Mouse (Mus musculus) right cerebral cortex, adult 18-20 months (tissue): ENCODE measurements around the gene Mrpl2.
A peak's percentile ranks its signal among the peaks of the same experiment; 100 is the strongest.

Experiments
- DNase-seq: peaks from one replicate; pipeline ENCODE4 v3.0.0; 2022; ENCODE audit warnings: mixed read lengths

Mrpl2 gene

DNA sequence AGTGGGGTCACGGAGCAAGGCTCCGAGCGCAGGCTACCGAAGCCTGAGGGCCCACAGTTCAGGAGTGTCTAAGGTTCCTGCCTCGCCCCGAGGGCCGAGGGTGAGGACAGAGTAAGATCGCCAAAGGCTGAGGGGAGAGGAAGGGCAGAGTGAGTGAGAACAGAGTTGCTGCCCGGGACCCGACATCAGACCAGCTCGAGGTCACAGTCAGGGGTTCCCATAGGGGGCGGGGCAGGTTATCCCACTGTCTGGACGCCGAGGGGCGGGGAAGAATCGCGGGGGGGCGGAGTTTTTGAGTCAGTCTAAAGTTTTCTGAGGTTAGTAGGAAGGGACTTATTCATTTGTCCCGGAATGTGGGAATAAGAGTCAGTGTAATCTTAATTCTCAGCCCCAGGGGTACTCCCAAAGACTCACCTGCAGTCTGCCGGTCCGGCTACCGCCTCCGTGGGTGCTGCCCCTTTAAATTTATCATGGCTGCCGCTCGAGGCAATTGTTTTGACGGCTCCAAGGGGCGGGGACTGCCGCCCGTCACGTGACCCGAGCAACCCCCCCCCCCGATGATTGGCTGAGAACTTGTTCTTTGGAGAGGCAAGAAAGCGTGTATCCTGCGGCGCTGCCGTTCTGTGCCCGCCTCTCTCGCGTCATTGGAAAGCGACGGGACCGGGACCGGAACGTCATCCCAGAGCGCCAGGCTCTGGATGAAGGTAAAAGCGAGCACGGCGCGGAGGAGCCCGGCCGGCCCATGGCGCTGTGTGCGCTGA, at the start of gene Mrpl2, which contains the start of gene Klc4:
Gene Mrpl2 (plus strand): TSS at position 669 of the 761 bp plus-strand sequence.
Gene Klc4 (minus strand): TSS at position 462 of the 761 bp plus-strand sequence.
- DNase-seq, result peak; percentile 98

DNA sequence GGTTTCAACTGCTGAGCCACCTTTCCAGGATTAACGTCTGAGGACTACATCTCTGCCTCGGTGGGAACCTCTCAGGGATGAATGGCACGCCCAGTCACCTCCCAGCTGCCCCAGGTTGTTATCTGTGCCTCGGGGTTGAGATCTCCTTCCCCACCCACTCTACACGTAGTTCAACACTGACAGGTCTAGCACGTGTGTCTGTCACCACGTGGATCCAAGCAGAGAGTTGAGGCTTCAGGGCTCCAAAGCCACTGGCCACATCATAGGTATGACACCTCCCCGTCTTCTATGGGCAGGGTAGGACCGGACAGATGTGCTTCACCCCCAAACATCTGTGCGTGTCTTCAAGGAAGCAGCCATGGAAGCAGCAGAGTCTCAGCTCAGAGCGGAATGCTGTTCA, 48.1 kb upstream of the Mrpl2 start:
- no peak for DNase-seq

GRCm38 (mm10) chr17:46598963-46599362, 47.1 kb upstream of the Mrpl2 start:
- DNase-seq, result no peak

DNA sequence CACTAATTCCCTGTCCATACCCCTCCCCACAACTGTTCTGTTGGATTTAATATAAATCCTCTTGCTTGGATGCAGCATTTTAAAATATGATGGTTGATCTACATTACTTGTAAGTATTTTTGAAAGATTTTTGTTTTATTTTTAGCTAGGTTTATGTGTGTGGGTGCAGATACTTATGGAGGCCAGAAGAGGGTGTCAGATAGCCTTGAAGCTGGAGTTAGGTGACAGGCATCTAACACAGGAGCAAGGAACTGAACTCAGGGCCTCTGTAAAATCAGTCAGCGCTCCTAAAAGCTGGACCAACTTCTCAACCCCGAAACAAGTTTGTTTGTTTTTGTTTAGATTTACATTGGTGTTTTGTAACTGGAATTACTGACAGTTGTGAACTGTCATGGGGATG, 45.5 kb upstream of the Mrpl2 start:
- no peak for DNase-seq

DNA sequence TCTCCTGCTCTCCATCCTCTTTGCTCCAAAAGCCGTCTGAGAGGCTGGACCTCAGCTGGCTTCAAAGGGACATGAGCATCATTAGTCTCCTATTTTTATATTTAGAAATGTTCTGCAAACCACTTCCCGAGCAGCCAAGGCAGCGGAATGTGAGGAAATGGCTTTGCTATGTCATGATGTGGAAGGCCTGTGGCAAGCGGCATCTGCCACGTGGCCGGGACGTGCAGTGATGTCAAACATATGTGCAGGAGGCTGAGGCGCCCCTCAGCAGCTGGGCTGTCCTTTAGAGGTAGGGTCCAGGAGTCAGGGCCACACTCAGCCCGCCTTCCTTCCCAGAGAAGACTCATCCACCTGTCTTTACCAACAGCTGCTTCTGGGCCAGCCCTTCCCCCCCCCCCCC, 43.8 kb upstream of the Mrpl2 start:
- no peak for DNase-seq

GRCm38 (mm10) chr17:46603229-46603628, 42.8 kb upstream of the Mrpl2 start:
- no peak for DNase-seq

- DNase-seq, result no peak
Measured at GRCm38 (mm10) chr17:46605126-46605525, 40.9 kb upstream of the Mrpl2 start.

- peak; percentile 70 for DNase-seq
Measured at GRCm38 (mm10) chr17:46605987-46606386, 40.0 kb upstream of the Mrpl2 start.

DNA sequence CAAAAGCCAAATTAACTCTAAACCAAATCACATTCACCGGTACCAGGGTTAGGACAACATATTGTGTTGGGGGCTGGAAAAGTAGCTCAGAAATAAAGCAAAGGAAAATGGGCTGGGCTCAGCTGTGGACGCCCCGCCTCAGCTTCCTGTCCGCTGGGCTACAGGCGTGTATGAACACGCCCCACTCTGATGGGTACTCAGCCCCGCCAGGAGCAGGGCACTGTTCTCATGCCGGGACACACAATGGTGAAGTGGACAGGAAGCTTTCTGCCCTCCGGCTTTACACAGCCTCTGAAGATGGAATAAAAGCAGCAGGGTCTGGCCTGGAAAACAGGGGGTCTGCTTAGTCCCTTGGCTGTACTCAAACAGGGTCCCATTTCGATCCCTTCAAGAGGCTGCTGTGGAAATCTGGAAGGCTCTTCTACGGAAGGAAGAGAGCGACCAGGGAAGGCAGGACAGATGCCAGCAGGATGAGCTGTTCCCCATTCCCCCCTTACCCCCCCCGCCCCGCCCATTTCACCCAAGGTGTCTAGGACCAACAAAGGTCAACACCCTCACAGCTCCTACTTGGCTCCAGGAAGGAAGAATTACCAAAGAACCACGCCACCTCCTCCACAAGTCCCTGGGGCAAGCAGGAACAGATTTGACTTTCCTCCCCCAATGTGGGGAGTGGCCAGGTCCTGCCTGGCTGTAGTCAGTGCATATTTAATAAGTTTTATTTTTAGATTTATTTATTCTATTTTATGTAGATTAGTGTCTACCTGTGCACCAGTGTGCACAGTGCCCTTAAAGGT, 36.1 kb upstream of the Mrpl2 start:
- DNase-seq, result no peak

- DNase-seq, result no peak
Measured at GRCm38 (mm10) chr17:46611316-46611715, 34.7 kb upstream of the Mrpl2 start.

DNA sequence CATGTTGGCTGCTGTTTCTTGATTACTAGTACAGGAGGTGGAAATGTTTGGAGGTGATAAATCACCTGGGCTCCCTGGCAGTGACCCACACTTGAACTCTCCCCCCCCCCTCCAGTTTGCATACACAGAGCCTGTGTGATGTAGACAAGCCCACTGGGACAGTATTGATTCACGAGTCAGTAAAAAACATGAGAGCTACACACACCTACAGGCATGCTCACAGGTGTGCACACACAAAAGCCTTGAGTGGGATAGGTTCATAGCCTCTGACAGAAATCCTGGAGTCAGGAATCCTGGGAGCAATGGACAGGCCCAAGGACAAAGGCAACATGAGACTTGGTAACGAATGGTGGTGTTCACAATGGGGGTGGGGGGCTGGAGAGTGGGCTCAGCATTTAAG, 33.8 kb upstream of the Mrpl2 start:
- DNase-seq, result no peak

DNA sequence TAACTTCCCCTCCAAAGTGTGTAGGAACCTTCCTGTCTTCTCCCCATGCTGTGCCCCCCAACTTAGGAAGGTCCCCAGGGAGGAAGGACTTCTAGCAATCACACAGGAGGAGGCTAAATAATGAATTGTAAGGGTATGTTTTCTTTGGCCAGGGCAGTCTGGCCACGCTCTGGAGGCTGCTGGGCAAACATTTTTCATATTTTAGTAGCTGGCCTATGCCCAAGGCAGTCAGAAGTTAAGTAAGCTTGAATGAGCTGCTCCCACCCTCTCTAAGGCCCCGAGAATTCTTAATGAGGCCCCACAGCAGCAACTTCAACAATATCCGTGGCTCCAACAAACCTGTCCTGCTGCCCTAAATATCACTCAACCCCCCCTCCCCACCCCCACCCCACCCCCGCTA, 33.2 kb upstream of the Mrpl2 start:
- DNase-seq, result no peak

DNA sequence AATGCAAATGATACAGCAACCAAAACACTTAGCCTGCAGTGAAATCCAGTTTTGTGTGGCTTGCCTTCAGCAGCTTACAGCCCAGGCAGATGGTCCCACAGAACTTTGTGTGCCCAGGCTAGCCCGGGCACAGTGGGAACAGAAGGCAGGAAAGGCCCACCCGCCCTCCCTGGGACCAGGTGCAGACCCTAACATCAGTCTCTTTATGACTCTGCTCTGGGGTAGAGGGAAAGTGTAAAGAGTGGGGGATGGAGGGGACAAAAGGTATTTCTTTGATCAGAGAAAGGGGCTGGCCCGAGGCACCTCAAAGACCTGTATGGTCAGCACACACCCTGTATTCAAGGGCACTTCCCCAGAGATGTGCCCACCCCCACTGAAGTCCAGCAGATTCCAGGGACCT, 32.8 kb upstream of the Mrpl2 start:
- DNase-seq, result no peak

- DNase-seq, result no peak
Measured at GRCm38 (mm10) chr17:46617799-46618198, 28.2 kb upstream of the Mrpl2 start.

GRCm38 (mm10) chr17:46618394-46618768, 27.6 kb upstream of the Mrpl2 start:
- DNase-seq, result no peak

- DNase-seq, result no peak
Measured at GRCm38 (mm10) chr17:46618769-46619682, 27.0 kb upstream of the Mrpl2 start.

DNA sequence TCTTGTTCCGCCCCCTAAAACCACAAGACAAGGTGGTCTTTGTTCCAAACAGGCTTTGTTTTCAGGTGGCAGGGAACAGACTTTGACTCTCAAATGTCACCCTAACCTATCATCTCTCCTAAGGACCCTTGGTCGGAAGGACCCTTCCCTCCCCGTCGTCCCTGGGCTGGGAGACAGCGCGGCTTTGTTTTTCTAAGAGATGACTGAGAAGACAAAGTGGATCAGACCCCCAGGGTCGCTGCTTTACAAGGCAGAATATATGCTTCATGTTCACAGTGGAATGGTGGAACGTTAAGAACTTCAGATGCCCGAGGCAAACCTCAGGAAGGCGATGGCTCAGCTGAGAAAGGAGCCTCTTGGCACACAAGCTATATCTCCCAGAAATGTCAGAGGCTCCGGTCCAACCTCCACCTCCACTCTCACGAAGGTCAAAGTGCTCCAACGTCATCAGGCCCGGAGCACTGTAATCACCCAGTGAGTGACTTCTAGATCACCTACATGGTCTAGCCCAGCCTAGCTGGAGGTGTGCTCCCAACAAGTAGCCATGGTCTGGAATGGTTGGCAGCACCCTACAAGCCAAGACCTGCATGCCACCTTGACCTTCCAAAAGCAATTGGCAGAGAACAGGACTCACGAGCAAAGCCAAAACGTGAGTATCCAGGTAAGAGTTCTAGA, 26.2 kb upstream of the Mrpl2 start:
- DNase-seq, result no peak

- peak; percentile 63 for DNase-seq
Measured at GRCm38 (mm10) chr17:46621324-46621723, 24.7 kb upstream of the Mrpl2 start.

DNA sequence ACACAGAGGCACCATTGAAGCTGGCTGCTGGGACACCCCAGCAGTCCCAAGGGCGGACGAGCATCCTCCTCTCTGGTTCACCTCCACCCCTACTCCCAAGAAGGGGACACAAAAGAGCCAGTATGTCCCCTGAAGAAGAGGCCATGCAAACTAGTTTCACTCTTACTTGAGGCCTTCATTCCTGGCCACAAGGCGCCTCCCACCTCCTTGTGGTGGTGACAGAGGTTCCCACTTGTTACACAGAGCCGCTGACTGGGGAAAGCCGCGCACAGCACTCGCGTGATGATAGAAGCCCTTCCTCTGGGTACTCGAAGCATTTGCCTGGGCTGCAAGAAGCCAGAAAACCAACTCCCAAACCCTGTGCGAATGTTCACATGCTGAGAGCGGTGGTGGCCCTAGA, 23.8 kb upstream of the Mrpl2 start:
- no peak for DNase-seq

- DNase-seq, result no peak
Measured at GRCm38 (mm10) chr17:46623819-46624557, 22.0 kb upstream of the Mrpl2 start.

GRCm38 (mm10) chr17:46624598-46624997, 21.4 kb upstream of the Mrpl2 start:
- DNase-seq, result no peak

DNA sequence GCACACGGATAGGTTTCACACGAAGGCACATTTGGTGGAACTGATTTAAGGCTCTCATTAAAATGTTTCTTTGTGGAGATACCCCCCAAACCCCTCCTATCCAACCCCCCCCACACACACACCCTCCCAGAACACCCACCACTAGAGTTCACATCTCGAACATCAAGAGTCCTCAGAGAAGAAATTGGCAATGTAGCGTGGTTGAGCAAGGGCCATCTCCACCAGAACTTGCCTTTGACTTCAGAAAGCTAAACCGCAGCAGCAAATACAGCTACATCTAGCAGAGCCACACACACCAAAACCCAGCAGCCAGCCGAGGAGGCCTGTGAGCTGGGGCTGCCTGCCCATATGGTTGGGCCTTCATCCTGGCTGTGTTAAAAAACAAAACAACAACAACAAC, 18.6 kb upstream of the Mrpl2 start:
- DNase-seq, result no peak
